Mouse (Mus musculus): ENCODE data around the gene Endog.
"Not testable (repeated sequence)": the region's sequence is repeated elsewhere in the genome, so short reads cannot be mapped to it uniquely, and the experiment has no call there.

The Endog gene

GRCm38 (mm10) chr2:30171371-30171996, at the start of gene Endog:
Endog (plus strand) TSS chr2:30171493.
- peak; percentile 89 for DNase-seq (ENCODE audit: low read depth, low spot score)

DNA sequence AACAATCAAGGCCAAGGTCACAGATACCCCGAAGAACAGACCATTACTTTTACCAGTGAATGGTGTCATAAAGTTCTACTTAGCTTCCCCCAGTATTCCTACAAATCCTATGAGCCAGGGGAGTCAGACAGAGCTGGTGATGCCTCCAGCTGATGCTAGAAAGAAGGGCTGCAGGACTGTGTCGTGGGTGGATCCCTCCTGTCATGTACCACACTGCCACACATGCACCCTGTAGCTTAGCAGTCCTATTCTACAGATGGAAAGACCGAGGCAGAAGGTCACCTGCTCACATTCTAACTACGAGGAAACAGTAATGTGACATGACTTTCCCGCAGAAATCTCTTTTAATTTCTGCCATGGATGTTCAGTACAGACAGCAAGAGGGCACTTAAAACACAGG, 48.5 kb upstream of the Endog start:
- DNase-seq (ENCODE audit: low read depth, low spot score), result no peak

- peak; percentile 35 for DNase-seq (ENCODE audit: low read depth, low spot score)
Observed at GRCm38 (mm10) chr2:30123729-30124471, 47.4 kb upstream of the Endog start.

- DNase-seq (ENCODE audit: low read depth, low spot score), result peak; percentile 94
Observed at GRCm38 (mm10) chr2:30124472-30125274, 46.6 kb upstream of the Endog start, which contains the start of gene Zer1. Zer1 (minus strand) TSS chr2:30124585.

GRCm38 (mm10) chr2:30128789-30129188, 42.5 kb upstream of the Endog start:
- DNase-seq (ENCODE audit: low read depth, low spot score), result peak; percentile 66

DNA sequence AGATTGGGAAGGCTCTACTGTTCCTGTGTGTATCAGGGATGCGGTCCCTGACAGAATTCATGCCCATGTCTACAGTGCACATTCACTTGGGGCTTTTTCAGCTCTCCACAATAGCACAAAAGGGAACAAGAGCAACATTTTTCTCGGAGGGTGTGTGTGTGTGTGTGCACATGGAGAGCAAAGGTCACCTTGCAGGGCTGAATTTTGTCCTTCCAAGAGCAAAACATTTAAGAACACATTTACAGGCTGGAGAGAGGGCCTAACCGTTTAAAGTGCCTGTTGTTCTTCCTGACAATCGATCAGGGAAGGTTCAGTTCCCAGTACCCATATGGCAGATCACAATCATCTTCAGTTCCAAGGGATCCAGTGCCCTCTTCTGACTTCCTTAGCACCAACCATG, 41.1 kb upstream of the Endog start:
- DNase-seq (ENCODE audit: low read depth, low spot score), result no peak

DNA sequence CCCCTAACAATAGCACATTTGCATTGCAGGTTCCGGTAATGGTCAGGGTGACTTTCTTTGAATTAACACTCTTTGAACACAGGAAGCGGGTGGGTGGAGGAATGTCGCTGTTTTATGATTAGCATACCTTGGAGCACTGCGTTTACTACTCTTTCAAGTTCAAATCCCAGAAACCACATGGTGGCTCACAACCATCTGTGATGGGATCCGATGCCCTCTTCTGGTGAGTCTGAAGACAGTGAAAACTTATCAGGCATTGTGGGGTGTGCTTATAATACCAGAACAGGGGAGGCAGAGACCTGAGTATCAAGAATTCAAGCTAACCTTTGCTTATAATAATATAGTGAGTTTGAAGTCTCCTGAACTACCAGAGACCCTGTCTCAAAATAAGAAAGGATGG, 40.1 kb upstream of the Endog start:
- DNase-seq (ENCODE audit: low read depth, low spot score), result peak; percentile 59

DNA sequence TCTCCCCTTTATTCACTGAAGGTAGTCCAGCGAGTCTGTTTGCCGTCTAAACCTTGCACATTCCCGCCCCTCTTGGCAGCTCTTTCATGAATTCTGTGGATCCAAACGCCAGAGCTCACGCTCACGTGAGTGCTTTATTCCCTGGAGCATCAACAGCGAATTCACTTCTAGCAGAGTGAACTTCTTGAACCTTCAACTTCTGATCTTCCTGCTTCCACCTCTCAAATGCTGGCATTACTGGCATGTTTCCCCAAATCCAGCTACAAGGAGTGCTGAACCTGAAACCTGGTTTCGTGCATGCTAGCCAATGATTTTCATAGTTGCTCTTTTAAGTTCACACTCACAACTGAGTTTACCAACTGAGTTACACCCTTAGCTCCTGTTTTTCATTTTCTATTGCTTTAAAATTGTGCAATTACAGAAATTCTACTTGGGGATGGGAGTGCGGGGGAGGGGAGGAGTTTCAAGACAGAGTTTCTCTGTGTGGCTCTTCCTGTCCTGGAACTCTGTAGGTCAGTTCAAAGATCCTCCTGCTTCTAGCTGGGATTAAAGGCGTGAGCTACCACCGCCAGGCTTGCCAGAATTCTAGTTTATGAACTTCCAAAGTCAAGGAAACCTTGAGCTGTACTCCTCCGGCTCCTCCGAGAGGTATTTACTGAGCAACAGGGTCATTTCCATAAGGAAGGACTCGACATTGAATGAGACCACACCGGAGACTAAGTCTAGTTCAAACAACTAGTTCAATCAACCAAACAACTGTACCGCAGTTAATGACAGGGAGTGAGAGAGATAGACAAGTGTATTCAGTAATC, 38.3 kb upstream of the Endog start:
- no peak for DNase-seq (ENCODE audit: low read depth, low spot score)

DNA sequence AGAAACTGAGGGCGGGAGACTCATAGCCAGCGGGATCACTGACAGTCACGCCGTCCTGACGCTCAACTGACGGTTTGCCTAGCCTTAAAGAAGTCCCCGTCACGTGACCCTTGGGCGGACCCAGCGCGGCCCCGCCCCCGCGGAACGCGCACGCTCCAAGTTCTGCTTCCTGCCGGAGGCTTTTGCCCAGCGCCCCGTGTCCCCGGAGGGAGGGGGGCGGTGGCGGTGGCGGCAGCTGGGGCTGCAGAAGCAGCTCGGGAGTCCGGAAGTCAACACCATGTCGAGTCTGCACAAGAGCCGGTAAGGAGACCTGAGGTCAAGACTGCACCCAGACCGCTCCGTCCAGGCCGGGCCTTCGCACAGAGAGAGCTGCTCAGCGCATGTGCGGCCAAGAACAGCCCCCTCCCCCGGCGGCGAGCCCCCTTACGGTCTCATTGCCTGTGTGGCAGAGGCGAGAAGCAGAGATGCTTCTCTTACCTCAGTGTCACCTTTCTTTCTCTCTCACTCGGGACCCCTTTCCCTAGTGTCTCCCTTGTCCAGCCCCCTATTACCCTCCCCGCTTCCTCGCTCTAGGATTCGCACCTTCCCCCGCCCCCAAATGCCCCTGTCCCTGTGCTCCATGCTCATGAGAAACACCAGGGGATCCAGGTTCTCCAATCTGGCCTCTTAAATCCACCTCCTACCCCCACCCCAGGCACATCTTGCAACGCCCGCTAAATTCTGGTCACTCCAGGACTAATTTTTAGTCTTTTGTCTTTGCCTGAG, 37.5 kb upstream of the Endog start, which contains the start of gene Tbc1d13:
Gene Tbc1d13 (plus strand): TSS at position 134 of the 765 bp plus-strand sequence.
- DNase-seq (ENCODE audit: low read depth, low spot score), result peak; percentile 96

- no peak for DNase-seq (ENCODE audit: low read depth, low spot score)
Observed at GRCm38 (mm10) chr2:30134378-30134711, 36.9 kb upstream of the Endog start.

GRCm38 (mm10) chr2:30134928-30135620, 36.2 kb upstream of the Endog start:
- DNase-seq (ENCODE audit: low read depth, low spot score), result peak; percentile 88

- peak; percentile 32 for DNase-seq (ENCODE audit: low read depth, low spot score)
Observed at GRCm38 (mm10) chr2:30136458-30136857, 34.8 kb upstream of the Endog start.

- DNase-seq (ENCODE audit: low read depth, low spot score), result not testable (repeated sequence)
Observed at GRCm38 (mm10) chr2:30140021-30140420, 31.3 kb upstream of the Endog start.

- no peak for DNase-seq (ENCODE audit: low read depth, low spot score)
Observed at GRCm38 (mm10) chr2:30144436-30144835, 26.9 kb upstream of the Endog start.

GRCm38 (mm10) chr2:30147466-30147865, 23.8 kb upstream of the Endog start:
- DNase-seq (ENCODE audit: low read depth, low spot score), result no peak

DNA sequence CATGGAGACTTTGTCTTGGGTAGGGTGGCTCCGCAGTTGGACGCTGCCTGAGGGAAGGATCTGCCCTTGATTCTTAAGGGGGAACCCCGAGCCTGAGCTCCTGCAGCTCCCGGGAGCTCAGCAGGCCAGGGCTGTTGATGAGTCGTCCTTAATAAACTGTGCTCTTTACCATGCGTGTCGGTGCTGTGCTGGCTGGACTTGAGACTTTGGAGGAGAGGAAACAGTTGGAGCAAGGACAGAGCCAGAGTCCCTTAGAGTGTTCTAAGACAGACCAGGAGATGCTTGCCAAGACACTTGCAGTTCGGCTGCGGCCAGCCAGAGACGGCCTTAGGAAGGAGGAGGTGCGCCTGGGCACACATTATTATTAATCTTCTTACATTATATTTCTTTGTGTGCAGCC, 19.5 kb upstream of the Endog start:
- no peak for DNase-seq (ENCODE audit: low read depth, low spot score)

GRCm38 (mm10) chr2:30152616-30153015, 18.7 kb upstream of the Endog start:
- no peak for DNase-seq (ENCODE audit: low read depth, low spot score)

- DNase-seq (ENCODE audit: low read depth, low spot score), result not testable (repeated sequence)
Observed at GRCm38 (mm10) chr2:30159871-30160270, 11.4 kb upstream of the Endog start.

- peak; percentile 55 for DNase-seq (ENCODE audit: low read depth, low spot score)
Observed at GRCm38 (mm10) chr2:30161809-30162208, 9.5 kb upstream of the Endog start.

GRCm38 (mm10) chr2:30164340-30164932, 6.9 kb upstream of the Endog start:
- DNase-seq (ENCODE audit: low read depth, low spot score), result no peak

Data from ES-CJ7 (cell line).